Mouse (Mus musculus) E14TG2a.4 (cell line): ENCODE results near the gene Thap3.
A peak's percentile ranks its signal among the peaks of the same experiment; 100 is the strongest.

ENCODE experiments used
- CTCF ChIP-seq: conservative IDR thresholded peaks from 2 replicates; pipeline ENCODE4 v1.5.1; 2014; ENCODE audit warnings: low read length
- NANOG ChIP-seq: IDR thresholded peaks from 2 replicates; pipeline ENCODE4 v1.6.1; 2014; ENCODE audit warnings: borderline replicate concordance, low read length, mixed read lengths
- POU5F1 ChIP-seq: IDR thresholded peaks from 2 replicates; pipeline ENCODE4 v1.6.1; 2014; ENCODE audit warnings: low read length, borderline replicate concordance

DNA sequence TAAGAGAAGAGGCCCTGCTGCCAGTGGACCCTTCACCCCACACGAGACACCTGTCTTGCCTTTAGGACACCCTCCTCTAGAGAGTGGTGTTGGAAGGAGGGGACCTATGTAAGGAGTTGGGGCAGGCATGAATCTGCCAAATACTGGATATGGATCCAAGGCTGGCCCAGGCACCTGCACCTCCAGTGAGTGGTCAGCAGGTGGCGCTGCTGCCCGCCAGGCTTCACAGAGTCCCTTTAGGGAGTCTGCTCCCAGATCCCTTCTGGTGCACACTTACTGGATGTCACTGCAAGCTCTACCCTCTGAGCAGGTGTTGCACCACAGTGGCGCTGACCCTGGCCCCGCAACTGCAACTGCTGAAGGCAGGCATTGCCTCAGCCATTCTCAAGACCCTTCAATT lies 7.4 kb downstream of the Thap3 start:
- TF ChIP-seq CTCF: peak; percentile 99
- no peak for TF ChIP-seq POU5F1
- no peak for TF ChIP-seq NANOG
